Comparison of ENCODE assay signal across 25 mouse cellular contexts in genomic region chr7:119808723-119809122, GRCm38 (mm10). TPM values are rescaled to one million over a fixed set of nuclear protein-coding genes. Genes with fewer than 3 reads are reported as not detected.
"Had no signal": no experiment of that assay in that cellular context is flagged by ENCODE, and none has a peak within 500 bp of the region (broad histone marks: within the 10 kb centered on the region; RNA-seq: fewer than 3 reads in every experiment).

No protein-coding gene starts in this region.

- H3K4me1 ChIP-seq: lung, embryonic 15.5 days; megakaryocyte, embryonic 14.5 days; midbrain, embryonic 13.5 days; midbrain, embryonic 15.5 days; neural tube, embryonic 13.5 days; neural tube, embryonic 15.5 days; stomach, embryonic 15.5 days had no signal

- DNase-seq: liver, postnatal 0 days; lung, adult 2 months; lung, postnatal 14 days; lung, postnatal 36 days; retina, postnatal 1 day; right cerebral cortex, adult 18-20 months; right cerebral cortex, postnatal 25 days; right cerebral cortex, postnatal 4 days; spleen, adult 18-20 months; thymus, adult 2 months; thymus, postnatal 25 days; thymus, postnatal 4 days had no signal

- H3K27me3 ChIP-seq: lung, embryonic 15.5 days; megakaryocyte, embryonic 14.5 days; midbrain, embryonic 13.5 days; midbrain, embryonic 15.5 days; neural tube, embryonic 13.5 days; neural tube, embryonic 15.5 days; stomach, embryonic 15.5 days had no signal

- H3K9ac ChIP-seq: liver, postnatal 0 days; lung, embryonic 15.5 days; midbrain, embryonic 13.5 days; midbrain, embryonic 15.5 days; neural tube, embryonic 13.5 days; neural tube, embryonic 15.5 days; stomach, embryonic 15.5 days had no signal

- H3K4me2 ChIP-seq: lung, embryonic 15.5 days; midbrain, embryonic 11.5 days; midbrain, embryonic 13.5 days; midbrain, embryonic 15.5 days; neural tube, embryonic 13.5 days; neural tube, embryonic 15.5 days; stomach, embryonic 15.5 days had no signal

- H3K4me3 ChIP-seq: lung, embryonic 15.5 days; megakaryocyte, embryonic 14.5 days; midbrain, embryonic 13.5 days; midbrain, embryonic 15.5 days; myocyte; neural tube, embryonic 13.5 days; neural tube, embryonic 15.5 days; stomach, embryonic 15.5 days had no signal

- H3K9me3 ChIP-seq: lung, embryonic 15.5 days; megakaryocyte, embryonic 14.5 days; midbrain, embryonic 13.5 days; midbrain, embryonic 15.5 days; neural tube, embryonic 13.5 days; neural tube, embryonic 15.5 days; stomach, embryonic 15.5 days had no signal

- H3K27ac ChIP-seq: lung, embryonic 15.5 days; macrophage; midbrain, embryonic 13.5 days; midbrain, embryonic 15.5 days; neural tube, embryonic 13.5 days; neural tube, embryonic 15.5 days; stomach, embryonic 15.5 days; stomach, postnatal 0 days had no signal

- H3K36me3 ChIP-seq: midbrain, embryonic 15.5 days; stomach, embryonic 15.5 days had no signal

- ATAC-seq: liver, postnatal 0 days; lung, postnatal 0 days; midbrain, embryonic 13.5 days; midbrain, embryonic 15.5 days had no signal

RNA-seq across cellular contexts. Expression of gene Acsm3, which starts 48.0 kb away (rescaled TPM):
- total RNA-seq: megakaryocyte progenitor cell, adult 5-6 weeks had no signal
- polyA plus RNA-seq: lung, postnatal 0 days; macrophage; midbrain, embryonic 15.5 days; neural tube, embryonic 15.5 days had no signal
